Mouse (Mus musculus) heart, postnatal 0 days (tissue): Measurements from ENCODE around the gene Col18a1. TPM values are rescaled to one million over a fixed set of nuclear protein-coding genes. Genes with fewer than 3 reads are reported as not detected.

ENCODE experiments used
- ATAC-seq: fragments of 200-750 bp; cut with Nextera tagmentation; 2 replicates; pipeline ENCODE4 v1.8.0; 2017; ENCODE audit warnings: low read depth, moderate number of reproducible peaks, moderate library complexity; ENCODE audit not compliant: insufficient read depth
- DNase-seq: peaks from one replicate; pipeline ENCODE4 v3.0.0-alpha.2; 2016; ENCODE audit warnings: low spot score
- H3K27ac ChIP-seq: fragments of 300-500 bp; sonication (generic); 2 replicates; pipeline ENCODE4 v1.5.1; 2014; ENCODE audit warnings: low read depth, mild to moderate bottlenecking
- H3K27me3 ChIP-seq: fragments of 300-500 bp; sonication (generic); 2 replicates; pipeline ENCODE4 v1.6.1; 2014; ENCODE audit warnings: low read length, mixed read lengths; ENCODE audit not compliant: control insufficient read depth, insufficient read depth
- H3K36me3 ChIP-seq: fragments of 300-500 bp; sonication (generic); replicated peaks from 2 replicates; pipeline ENCODE4 v1.6.1; 2014; ENCODE audit warnings: low read length, mixed read lengths; ENCODE audit not compliant: control insufficient read depth, insufficient read depth
- H3K4me1 ChIP-seq: fragments of 300-500 bp; sonication (generic); 2 replicates; pipeline ENCODE4 v1.6.1; 2014; ENCODE audit warnings: antibody characterized with exemption; ENCODE audit not compliant: control insufficient read depth, insufficient read depth
- H3K4me2 ChIP-seq: fragments of 300-500 bp; sonication (generic); 2 replicates; pipeline ENCODE4 v1.6.1; 2014; ENCODE audit warnings: low read depth, mild to moderate bottlenecking, low read length, moderate library complexity
- H3K4me3 ChIP-seq: fragments of 300-500 bp; sonication (generic); 2 replicates; pipeline ENCODE4 v1.5.1; 2014; ENCODE audit warnings: low read depth, low read length
- H3K9ac ChIP-seq: fragments of 300-500 bp; sonication (generic); replicated peaks from 2 replicates; pipeline ENCODE4 v1.6.1; 2014; ENCODE audit warnings: low read depth, low read length, mixed read lengths
- H3K9me3 ChIP-seq: fragments of 300-500 bp; sonication (generic); replicated peaks from 2 replicates; pipeline ENCODE4 v1.6.1; 2016; ENCODE audit warnings: low read length; ENCODE audit not compliant: control insufficient read depth
- CTCF ChIP-seq: IDR thresholded peaks from 2 replicates; pipeline ENCODE4 v1.5.1; 2016; ENCODE audit warnings: antibody characterized with exemption, control low read depth, low read depth
- EP300 ChIP-seq: IDR thresholded peaks from 2 replicates; pipeline ENCODE4 v1.6.1; 2016; ENCODE audit warnings: antibody characterized with exemption, low read depth
- WGBS: fragments of 180-500 bp; shearing (Covaris S2); extraction: QIAGEN DNeasy Blood & Tissue Kit; methylation state at CpG from one replicate; pipeline ENCODE4 v1.1.7; 2014; 5-methylcytosine and 5-hydroxymethylcytosine counted together
- polyA plus RNA-seq: library from polyadenylated mRNA; unstranded; fragments of >200 nt; fragmentation: Nextera tagmentation; extraction: Ambion mirVana; gene quantifications from 2 replicates; pipeline ENCODE4 v1.2.1, GENCODE M21; 2015
- total RNA-seq: library from RNA; depleted of rRNA; stranded (reverse); fragments of >200 nt; gene quantifications from 2 replicates; pipeline ENCODE4 v1.2.3, GENCODE M21; 2014; ENCODE audit warnings: low replicate concordance

The Col18a1 gene
- total and polyA plus RNA-seq, 2 experiments from 2014 or later: 47.3 to 130 TPM

DNA sequence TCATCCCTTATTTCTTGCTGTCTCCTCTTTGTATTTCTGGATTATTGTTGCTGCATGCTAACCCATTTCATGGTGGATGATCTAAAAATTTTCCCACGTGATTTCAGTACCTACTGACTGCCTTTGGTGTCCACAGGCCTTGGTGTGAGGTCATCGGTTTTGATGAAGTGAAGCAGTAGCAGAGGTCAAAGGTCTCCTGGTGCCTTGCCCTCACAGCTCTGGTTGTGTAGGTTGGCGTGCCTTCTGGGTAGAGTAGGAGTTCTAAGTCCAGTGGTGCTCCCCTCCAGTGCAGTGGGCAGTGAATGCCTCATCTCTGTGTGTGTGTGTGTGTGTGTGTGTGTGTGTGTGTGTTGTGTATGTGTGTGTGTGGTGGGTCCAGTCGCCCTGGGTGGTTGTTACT is 118.2 kb downstream of the Col18a1 start:
- WGBS: 56% methylated on average over 4 of the region's 4 CpGs
- H3K4me3 ChIP-seq: no peak overlapping the region

DNA sequence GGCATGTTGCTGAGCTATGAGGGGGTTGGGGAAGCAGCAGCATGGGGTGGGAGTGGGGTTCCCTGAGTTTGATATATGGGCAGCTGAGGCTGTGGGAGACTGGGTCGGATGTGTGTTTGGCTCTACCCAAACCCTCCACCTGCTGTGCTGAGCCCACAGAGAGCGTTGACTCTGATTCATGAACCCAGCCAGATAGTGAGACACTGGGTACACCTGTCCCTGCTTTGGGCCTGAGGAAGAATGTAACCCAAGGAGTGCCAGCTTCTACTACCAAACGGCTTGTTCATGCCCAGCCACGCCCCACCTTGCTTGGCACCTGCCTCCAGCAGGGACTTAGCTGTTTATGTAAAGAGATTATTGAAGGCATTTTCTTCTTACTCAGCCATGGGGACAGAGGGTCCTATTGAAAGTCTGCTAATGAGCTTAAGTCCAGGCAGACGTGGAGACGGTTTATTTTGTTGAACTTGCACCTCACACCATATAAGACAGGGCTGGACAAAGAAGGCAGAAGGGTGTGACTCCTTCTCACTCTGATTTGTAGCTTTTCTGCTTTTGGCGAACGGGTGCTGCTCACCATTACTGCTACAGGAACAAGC is 127.7 kb downstream of the Col18a1 start:
- Histone ChIP-seq H3K36me3 (peaks cover 12% of the 10 kb centered on the region; the same call in 1 of the 2 replicates), H3K27ac (no peak overlapping the region), H3K9me3 (no peaks in the 10 kb centered on the region), H3K27me3 (no peaks in the 10 kb centered on the region), H3K4me3 (no peak overlapping the region), H3K4me2 (no peak overlapping the region), H3K4me1 (peaks cover 5% of the 10 kb centered on the region; the same call in 1 of the 2 replicates), H3K9ac (no peak overlapping the region)
- 86% methylated on average over 8 of the region's 8 CpGs for WGBS
- no peak for DNase-seq
- ATAC-seq: no peak
- no peak for TF ChIP-seq CTCF

More for the DNA sequence above, 118.2 kb downstream of the Col18a1 start:
- no peak for DNase-seq
- Histone ChIP-seq H3K27me3 (no peaks in the 10 kb centered on the region), H3K4me2 (no peak overlapping the region), H3K9ac (no peak overlapping the region), H3K36me3 (peaks cover 22% of the 10 kb centered on the region; the same call in 1 of the 2 replicates), H3K4me1 (no peaks in the 10 kb centered on the region), H3K9me3 (no peaks in the 10 kb centered on the region), H3K27ac (no peak overlapping the region)
- TF ChIP-seq CTCF: no peak
- no peak for TF ChIP-seq EP300
- ATAC-seq: no peak

DNA sequence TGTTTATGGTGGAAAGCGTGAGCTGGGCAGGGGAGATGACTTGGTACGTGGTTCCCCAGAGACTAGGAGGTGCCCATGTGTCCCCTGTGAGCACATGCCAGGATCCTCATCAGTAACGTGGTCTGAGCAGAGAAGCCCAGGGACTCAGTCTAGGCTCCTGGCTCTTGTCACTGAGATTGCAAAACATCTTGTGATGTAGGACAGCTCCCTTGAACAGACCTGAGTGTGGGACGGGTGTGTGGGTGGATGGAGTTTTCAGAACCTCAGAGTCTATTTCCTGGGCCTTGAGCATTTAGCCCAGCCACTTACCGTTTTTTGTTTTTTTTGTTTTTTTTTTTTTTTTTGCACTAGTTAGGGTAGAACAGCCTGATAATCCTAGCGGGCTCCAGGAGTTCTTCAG is 130.9 kb downstream of the Col18a1 start:
- ATAC-seq (no peak), DNase-seq (no peak)
- Histone ChIP-seq H3K27ac (no peak overlapping the region), H3K4me1 (peaks cover 9% of the 10 kb centered on the region; the same call in 1 of the 2 replicates), H3K36me3 (no peaks in the 10 kb centered on the region), H3K9ac (no peak overlapping the region), H3K27me3 (0 out of 2 replicates have a peak, but pooled peaks cover 6% of the 10 kb centered on the region), H3K4me2 (no peak overlapping the region), H3K9me3 (no peaks in the 10 kb centered on the region), H3K4me3 (no peak overlapping the region)
- TF ChIP-seq CTCF: no peak
- no peak for TF ChIP-seq EP300
- WGBS: 69% methylated on average over 6 of the region's 6 CpGs

DNA sequence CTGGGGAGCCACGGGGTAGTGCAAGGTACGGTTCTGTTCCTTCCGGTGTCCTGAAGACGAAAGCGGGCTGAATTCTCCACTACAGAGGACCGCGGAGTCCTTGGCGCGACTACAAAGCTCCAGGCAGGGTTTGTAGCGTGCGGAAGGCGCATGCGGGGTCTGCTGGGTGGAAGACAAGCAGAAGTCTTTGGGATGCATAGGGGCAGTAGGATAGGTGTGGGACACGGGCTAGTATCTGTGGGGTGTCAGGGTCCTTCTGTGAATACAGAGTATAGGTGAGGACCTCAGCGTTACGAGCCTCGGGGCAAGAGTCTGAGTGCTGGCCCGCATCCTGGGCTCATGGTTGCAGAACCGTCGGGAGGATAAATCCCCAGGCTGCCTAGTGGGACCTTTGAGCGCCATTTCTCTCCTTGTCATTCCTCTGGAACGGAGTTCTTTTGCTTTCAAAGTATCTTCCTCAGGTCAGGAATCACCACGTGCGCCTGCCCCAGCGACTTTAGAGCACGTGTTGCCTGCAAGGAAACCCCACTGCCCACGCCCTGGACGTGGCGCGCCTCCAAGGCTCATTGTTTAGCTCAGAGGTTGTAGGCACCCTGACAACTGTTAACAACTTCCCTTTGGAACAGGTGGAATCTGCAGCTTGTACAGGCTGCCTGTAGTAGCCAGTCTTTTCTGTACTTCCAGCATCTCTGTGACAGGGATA is 132.9 kb downstream of the Col18a1 start:
- peak overlapping the region; percentile 60 for H3K4me3 ChIP-seq
- under 1% methylated on average over 30 of the region's 30 CpGs for WGBS

DNA sequence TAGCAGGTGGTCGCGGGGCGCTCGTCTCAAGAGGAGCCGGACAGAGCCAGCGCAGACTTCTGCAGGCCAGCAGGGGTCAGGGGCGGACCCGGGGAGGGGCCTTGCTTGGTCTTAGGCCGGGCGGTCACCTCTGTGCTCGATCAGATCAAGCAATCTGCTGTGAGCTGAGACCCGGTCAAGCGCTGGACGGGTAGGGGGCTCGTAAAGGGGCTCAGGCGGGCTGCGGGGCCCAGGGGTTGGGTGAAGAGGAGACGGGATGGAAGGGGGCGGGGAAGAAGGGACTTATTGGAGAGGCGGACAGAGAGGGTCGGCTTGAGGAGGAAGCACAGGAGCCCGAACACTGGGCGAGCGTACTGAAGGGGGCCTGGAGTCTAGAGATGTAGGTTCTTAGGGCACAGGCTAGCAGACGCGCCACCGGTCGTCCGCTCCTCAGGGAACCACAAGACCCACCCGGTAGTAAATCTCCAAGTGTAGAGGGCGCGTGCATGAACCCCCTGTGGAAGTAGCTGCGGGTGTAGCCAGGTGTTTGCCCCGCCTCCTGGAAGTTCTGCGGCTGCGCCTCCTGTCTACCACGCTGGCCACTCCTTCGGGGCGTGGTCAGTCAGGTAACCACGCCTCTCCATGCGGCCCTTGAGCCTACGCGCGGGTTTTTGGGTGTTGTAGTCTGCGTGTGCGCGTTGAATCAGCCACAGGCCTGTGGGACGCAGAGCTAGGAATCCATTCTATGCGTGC is 133.6 kb downstream of the Col18a1 start:
- WGBS: under 1% methylated on average over 49 of the region's 49 CpGs
- ATAC-seq (peak; percentile 95), DNase-seq (peak; percentile 88)
- no peaks in the 10 kb centered on the region for H3K36me3 ChIP-seq
- TF ChIP-seq EP300: no peak
- peak; percentile 25 for TF ChIP-seq CTCF
- 0 out of 2 replicates have a peak, but pooled peaks cover 6% of the 10 kb centered on the region for H3K27me3 ChIP-seq
- no peaks in the 10 kb centered on the region for H3K9me3 ChIP-seq
- H3K4me3 ChIP-seq: peak overlapping the region; percentile 60
- H3K9ac ChIP-seq: peak overlapping the region; percentile 60
- peaks cover 9% of the 10 kb centered on the region; the same call in 1 of the 2 replicates for H3K4me1 ChIP-seq
- H3K27ac ChIP-seq: no peak overlapping the region
- H3K4me2 ChIP-seq: peak overlapping the region; percentile 91

More for the DNA sequence above, 132.9 kb downstream of the Col18a1 start:
- Histone ChIP-seq H3K9ac (peak overlapping the region; percentile 60; the same call in 1 of the 2 replicates), H3K27ac (no peak overlapping the region), H3K4me2 (peak overlapping the region; percentile 91), H3K27me3 (0 out of 2 replicates have a peak, but pooled peaks cover 6% of the 10 kb centered on the region), H3K9me3 (no peaks in the 10 kb centered on the region), H3K36me3 (no peaks in the 10 kb centered on the region), H3K4me1 (peaks cover 9% of the 10 kb centered on the region; the same call in 1 of the 2 replicates)
- DNase-seq (peak; percentile 48), ATAC-seq (peak; percentile 43)
- TF ChIP-seq CTCF (no peak), EP300 (no peak)
